Mouse (Mus musculus): Measurements from ENCODE around the gene Tesc. TPM values are rescaled to one million over a fixed set of nuclear protein-coding genes. Genes with fewer than 3 reads are reported as not detected.

The Tesc gene
- polyA plus RNA-seq, 2 experiments, result 0.58 to 1.2 TPM

- H3K27me3 ChIP-seq (ENCODE audit: control insufficient read depth, insufficient read depth, low read length), result no peaks in the 10 kb centered on the region
These were observed 52.3 kb downstream of the Tesc start for GRCm38 (mm10) chr5:118079839-118080250.

GRCm38 (mm10) chr5:118081374-118081949 lies 53.9 kb downstream of the Tesc start:
- Histone ChIP-seq H3K36me3 (replicated peaks; ENCODE audit: control insufficient read depth, insufficient read depth, low read depth) (no peaks in the 10 kb centered on the region; the same call in 1 of the 2 replicates), H3K4me1 (replicated peaks; ENCODE audit: control insufficient read depth in 2 of 2, insufficient read depth in 2 of 2, low read length in 1 of 2) (no peaks in the 10 kb centered on the region), H3K4me3 (ENCODE audit: insufficient read depth in 1 of 2, low read depth in 2 of 2, low read length in 2 of 2) (no peak overlapping the region), H3K9ac (replicated peaks) (no peak overlapping the region), H3K27me3 (ENCODE audit: control insufficient read depth, insufficient read depth, low read length) (no peaks in the 10 kb centered on the region), H3K27ac (no peak overlapping the region), H3K4me2 (ENCODE audit: low read depth) (no peak overlapping the region), H3K9me3 (ENCODE audit: control insufficient read depth, low read length) (no peaks in the 10 kb centered on the region)
- no peak for DNase-seq (ENCODE audit: low read depth in 3 of 3, low spot score in 3 of 3)
- TF ChIP-seq CTCF (IDR thresholded peaks at IDR 0.05; ENCODE audit: low read depth) (no peak), EP300 (IDR thresholded peaks at IDR 0.05; ENCODE audit: low read depth) (no peak)
- WGBS (ENCODE audit: insufficient replicate concordance), result 69% methylated on average over 9 of the region's 9 CpGs
- no peak for ATAC-seq (ENCODE audit: insufficient read depth)

More at GRCm38 (mm10) chr5:118079839-118080250, 52.3 kb downstream of the Tesc start:
- H3K4me2 ChIP-seq (ENCODE audit: low read depth), result no peak overlapping the region
- no peaks in the 10 kb centered on the region for H3K9me3 ChIP-seq (ENCODE audit: control insufficient read depth, low read length)
- DNase-seq (ENCODE audit: low read depth in 3 of 3, low spot score in 3 of 3) (no peak), ATAC-seq (ENCODE audit: insufficient read depth) (no peak)
- TF ChIP-seq EP300 (IDR thresholded peaks at IDR 0.05; ENCODE audit: low read depth) (no peak), CTCF (IDR thresholded peaks at IDR 0.05; ENCODE audit: low read depth) (no peak)
- no peaks in the 10 kb centered on the region for H3K4me1 ChIP-seq (replicated peaks; ENCODE audit: control insufficient read depth in 2 of 2, insufficient read depth in 2 of 2, low read length in 1 of 2)
- H3K9ac ChIP-seq (replicated peaks), result no peak overlapping the region
- no peaks in the 10 kb centered on the region; the same call in 1 of the 2 replicates for H3K36me3 ChIP-seq (replicated peaks; ENCODE audit: control insufficient read depth, insufficient read depth, low read depth)
- H3K27ac ChIP-seq, result no peak overlapping the region
- 81% methylated on average over 11 of the region's 11 CpGs for WGBS (ENCODE audit: insufficient replicate concordance)
- H3K4me3 ChIP-seq (ENCODE audit: insufficient read depth in 1 of 2, low read depth in 2 of 2, low read length in 2 of 2), result no peak overlapping the region

GRCm38 (mm10) chr5:118081996-118082395 lies 54.5 kb downstream of the Tesc start:
- Histone ChIP-seq H3K9me3 (ENCODE audit: control insufficient read depth, low read length) (no peaks in the 10 kb centered on the region), H3K9ac (replicated peaks) (no peak overlapping the region), H3K4me2 (ENCODE audit: low read depth) (no peak overlapping the region), H3K4me1 (replicated peaks; ENCODE audit: control insufficient read depth in 2 of 2, insufficient read depth in 2 of 2, low read length in 1 of 2) (no peaks in the 10 kb centered on the region), H3K4me3 (ENCODE audit: insufficient read depth in 1 of 2, low read depth in 2 of 2, low read length in 2 of 2) (no peak overlapping the region), H3K27ac (no peak overlapping the region), H3K27me3 (ENCODE audit: control insufficient read depth, insufficient read depth, low read length) (no peaks in the 10 kb centered on the region), H3K36me3 (replicated peaks; ENCODE audit: control insufficient read depth, insufficient read depth, low read depth) (no peaks in the 10 kb centered on the region; the same call in 1 of the 2 replicates)
- no peak for ATAC-seq (ENCODE audit: insufficient read depth)
- DNase-seq (ENCODE audit: low read depth in 3 of 3, low spot score in 3 of 3), result no peak
- no peak for TF ChIP-seq CTCF (IDR thresholded peaks at IDR 0.05; ENCODE audit: low read depth)
- TF ChIP-seq EP300 (IDR thresholded peaks at IDR 0.05; ENCODE audit: low read depth), result no peak
- 15% methylated on average over 6 of the region's 6 CpGs for WGBS (ENCODE audit: insufficient replicate concordance)

GRCm38 (mm10) chr5:118083060-118083638 lies 55.6 kb downstream of the Tesc start:
- no peaks in the 10 kb centered on the region for H3K27me3 ChIP-seq (ENCODE audit: control insufficient read depth, insufficient read depth, low read length)
- H3K4me2 ChIP-seq (ENCODE audit: low read depth), result no peak overlapping the region
- DNase-seq (ENCODE audit: low read depth in 3 of 3, low spot score in 3 of 3) (no peak), ATAC-seq (ENCODE audit: insufficient read depth) (no peak)
- no peak overlapping the region for H3K9ac ChIP-seq (replicated peaks)
- no peaks in the 10 kb centered on the region for H3K9me3 ChIP-seq (ENCODE audit: control insufficient read depth, low read length)
- no peaks in the 10 kb centered on the region for H3K36me3 ChIP-seq (replicated peaks; ENCODE audit: control insufficient read depth, insufficient read depth, low read depth)
- H3K4me3 ChIP-seq (ENCODE audit: insufficient read depth in 1 of 2, low read depth in 2 of 2, low read length in 2 of 2), result no peak overlapping the region
- no peak overlapping the region for H3K27ac ChIP-seq
- no peaks in the 10 kb centered on the region for H3K4me1 ChIP-seq (replicated peaks; ENCODE audit: control insufficient read depth in 2 of 2, insufficient read depth in 2 of 2, low read length in 1 of 2)
- TF ChIP-seq CTCF (IDR thresholded peaks at IDR 0.05; ENCODE audit: low read depth) (no peak), EP300 (IDR thresholded peaks at IDR 0.05; ENCODE audit: low read depth) (no peak)
- WGBS (ENCODE audit: insufficient replicate concordance), result 67% methylated on average over 12 of the region's 12 CpGs

- H3K9ac ChIP-seq (replicated peaks), result no peak overlapping the region
- ATAC-seq (ENCODE audit: insufficient read depth) (no peak), DNase-seq (ENCODE audit: low read depth in 3 of 3, low spot score in 3 of 3) (no peak)
- WGBS (ENCODE audit: insufficient replicate concordance), result 77% methylated on average over 10 of the region's 10 CpGs
- no peak overlapping the region for H3K4me2 ChIP-seq (ENCODE audit: low read depth)
- no peaks in the 10 kb centered on the region for H3K4me1 ChIP-seq (replicated peaks; ENCODE audit: control insufficient read depth in 2 of 2, insufficient read depth in 2 of 2, low read length in 1 of 2)
- TF ChIP-seq EP300 (IDR thresholded peaks at IDR 0.05; ENCODE audit: low read depth) (no peak), CTCF (IDR thresholded peaks at IDR 0.05; ENCODE audit: low read depth) (no peak)
- no peaks in the 10 kb centered on the region for H3K36me3 ChIP-seq (replicated peaks; ENCODE audit: control insufficient read depth, insufficient read depth, low read depth)
- no peak overlapping the region for H3K4me3 ChIP-seq (ENCODE audit: insufficient read depth in 1 of 2, low read depth in 2 of 2, low read length in 2 of 2)
- no peaks in the 10 kb centered on the region for H3K27me3 ChIP-seq (ENCODE audit: control insufficient read depth, insufficient read depth, low read length)
- no peaks in the 10 kb centered on the region for H3K9me3 ChIP-seq (ENCODE audit: control insufficient read depth, low read length)
- H3K27ac ChIP-seq, result no peak overlapping the region
These were observed 56.7 kb downstream of the Tesc start for GRCm38 (mm10) chr5:118084171-118084727.

All from liver, embryonic 14.5 days (tissue).